21 mouse cellular contexts compared by ENCODE assay signal in genomic region chr14:23874545-23874944, GRCm38 (mm10).
DNase-seq lines count a peak whose midpoint lies in the region; ATAC-seq and TF ChIP-seq lines count a peak whose summit lies in the region.
"Had no signal": no experiment of that assay in that cellular context is flagged by ENCODE, and none has a peak within 500 bp of the region (broad histone marks: within the 10 kb centered on the region; RNA-seq: fewer than 3 reads in every experiment).

No protein-coding gene starts in this region.

- no peaks in the 10 kb centered on the region for H3K36me3 ChIP-seq in liver, adult 2 months (ENCODE audit: control insufficient read depth, insufficient read depth, low read length)
- no peaks in the 10 kb centered on the region for H3K36me3 ChIP-seq in megakaryocyte, embryonic 14.5 days (replicated peaks; ENCODE audit: low read length)
- no peaks in the 10 kb centered on the region for H3K36me3 ChIP-seq in stomach, postnatal 0 days (ENCODE audit: control insufficient read depth, insufficient read depth, low read length)
- H3K36me3 ChIP-seq: embryonic facial prominence, embryonic 13.5 days; forebrain, embryonic 12.5 days; heart, embryonic 13.5 days; hindbrain, embryonic 15.5 days had no signal

- H3K4me3 ChIP-seq in liver, adult 2 months (ENCODE audit: insufficient read depth, low read depth, low read length): no peak overlapping the region
- H3K4me3 ChIP-seq in megakaryocyte, embryonic 14.5 days (replicated peaks): peak overlapping the region; percentile 2
- H3K4me3 ChIP-seq in stomach, postnatal 0 days (ENCODE audit: low read depth, low read length): no peak overlapping the region
- H3K4me3 ChIP-seq: embryonic facial prominence, embryonic 13.5 days; forebrain, embryonic 12.5 days; heart, embryonic 13.5 days; hindbrain, embryonic 15.5 days had no signal

- DNase-seq in gastrocnemius, postnatal 25 days: peak; percentile 32
- DNase-seq in gastrocnemius, adult 8-10 months (ENCODE audit: low spot score in 2 of 2): no peak
- peak; percentile 9 for DNase-seq in liver, adult 2 months (ENCODE audit: extremely low read depth, low read depth, low spot score)
- no peak for DNase-seq in liver
- no peak for DNase-seq in stomach, postnatal 0 days (ENCODE audit: low spot score)
- DNase-seq: adrenal gland, postnatal 14 days; cerebellum, adult 11-12 months; cerebellum, adult 9-10 months; cerebellum, postnatal 25 days; forebrain, postnatal 0 days; gastrocnemius, postnatal 14 days; heart, adult 11 months; heart, postnatal 36 days had no signal

- TF ChIP-seq POLR2A in liver, adult 2 months (IDR thresholded peaks at IDR 0.05; ENCODE audit: extremely low read depth, insufficient read depth, low read length): no peak

- no peak overlapping the region for H3K27ac ChIP-seq in liver, adult 2 months (replicated peaks; ENCODE audit: insufficient read depth, low read depth, low read length)
- H3K27ac ChIP-seq in stomach, postnatal 0 days (replicated peaks): no peak overlapping the region
- H3K27ac ChIP-seq: embryonic facial prominence, embryonic 13.5 days; forebrain, embryonic 12.5 days; heart, embryonic 13.5 days; hindbrain, embryonic 15.5 days had no signal

- peaks cover 3% of the 10 kb centered on the region; the same call in 1 of the 2 replicates for H3K9me3 ChIP-seq in megakaryocyte, embryonic 14.5 days
- no peaks in the 10 kb centered on the region for H3K9me3 ChIP-seq in stomach, postnatal 0 days (ENCODE audit: control insufficient read depth, low read length)
- H3K9me3 ChIP-seq: embryonic facial prominence, embryonic 13.5 days; forebrain, embryonic 12.5 days; heart, embryonic 13.5 days; hindbrain, embryonic 15.5 days had no signal

- no peaks in the 10 kb centered on the region for H3K4me1 ChIP-seq in liver, adult 2 months (ENCODE audit: control insufficient read depth, insufficient read depth, low read length)
- no peaks in the 10 kb centered on the region for H3K4me1 ChIP-seq in megakaryocyte, embryonic 14.5 days
- H3K4me1 ChIP-seq in stomach, postnatal 0 days (replicated peaks; ENCODE audit: control insufficient read depth, insufficient read depth): no peaks in the 10 kb centered on the region
- H3K4me1 ChIP-seq: embryonic facial prominence, embryonic 13.5 days; forebrain, embryonic 12.5 days had no signal

- no peak for TF ChIP-seq CTCF in liver, adult 2 months (IDR thresholded peaks at IDR 0.05; ENCODE audit: low read depth, low read length)
- TF ChIP-seq CTCF in stomach, postnatal 0 days (IDR thresholded peaks at IDR 0.05; ENCODE audit: low read depth): peak; percentile 39

- ATAC-seq in megakaryocyte, adult 5-6 weeks (ENCODE audit: poor library complexity, severe bottlenecking): no peak
- no peak for ATAC-seq in stomach, postnatal 0 days (ENCODE audit: low FRiP score, low TSS enrichment)
- ATAC-seq: activated CD4-positive, CD25-positive, alpha-beta regulatory T cell, adult 4 months; forebrain, postnatal 0 days; Patski had no signal

- H3K9ac ChIP-seq in liver, adult 2 months (ENCODE audit: low read depth, low read length): no peak overlapping the region
- H3K9ac ChIP-seq in stomach, postnatal 0 days (ENCODE audit: low read length): no peak overlapping the region
- H3K9ac ChIP-seq: embryonic facial prominence, embryonic 13.5 days; forebrain, embryonic 12.5 days; forebrain, postnatal 0 days; heart, embryonic 13.5 days; hindbrain, embryonic 15.5 days had no signal

- TF ChIP-seq EP300 in stomach, postnatal 0 days (optimal IDR thresholded peaks at IDR 0.05): no peak

- no peaks in the 10 kb centered on the region for H3K79me2 ChIP-seq in liver, adult 2 months (ENCODE audit: control insufficient read depth, insufficient read depth, low read length)

- no peak overlapping the region for H3K4me2 ChIP-seq in stomach, postnatal 0 days (replicated peaks; ENCODE audit: low read depth)
- H3K4me2 ChIP-seq: embryonic facial prominence, embryonic 13.5 days; forebrain, embryonic 12.5 days; heart, embryonic 13.5 days; hindbrain, embryonic 15.5 days had no signal

- H3K27me3 ChIP-seq in liver, adult 2 months (ENCODE audit: control insufficient read depth, insufficient read depth, low read length): no peaks in the 10 kb centered on the region
- no peaks in the 10 kb centered on the region for H3K27me3 ChIP-seq in megakaryocyte, embryonic 14.5 days (replicated peaks)
- no peaks in the 10 kb centered on the region for H3K27me3 ChIP-seq in stomach, postnatal 0 days (ENCODE audit: control insufficient read depth, insufficient read depth, low read length)
- H3K27me3 ChIP-seq: embryonic facial prominence, embryonic 13.5 days; forebrain, embryonic 12.5 days; hindbrain, embryonic 15.5 days; Patski had no signal

- 68% methylated on average over 2 of the region's 2 CpGs for WGBS in liver, adult 2 months
- 88% methylated on average over 2 of the region's 2 CpGs for WGBS in stomach, postnatal 0 days

Comparison
In these comparisons a context has a peak if more than half of its experiments do, and no peak if none do; other contexts are left out.
1. DNase-seq: peak in gastrocnemius, postnatal 25 days (single experiment) and liver, adult 2 months (single experiment); none in gastrocnemius, adult 8-10 months (0 of 2), liver (single experiment) and stomach, postnatal 0 days (single experiment).